Mouse (Mus musculus) thymus, postnatal 25 days (tissue): ENCODE measurements around the gene Slc25a21.
A peak's percentile ranks its signal among the peaks of the same experiment; 100 is the strongest.

ENCODE experiments used
- DNase-seq: peaks from one replicate; pipeline ENCODE4 v3.0.0; 2022

The Slc25a21 gene

GRCm38 (mm10) chr12:56718707-56719051 lies 478.6 kb downstream of the Slc25a21 start:
- DNase-seq = no peak

DNA sequence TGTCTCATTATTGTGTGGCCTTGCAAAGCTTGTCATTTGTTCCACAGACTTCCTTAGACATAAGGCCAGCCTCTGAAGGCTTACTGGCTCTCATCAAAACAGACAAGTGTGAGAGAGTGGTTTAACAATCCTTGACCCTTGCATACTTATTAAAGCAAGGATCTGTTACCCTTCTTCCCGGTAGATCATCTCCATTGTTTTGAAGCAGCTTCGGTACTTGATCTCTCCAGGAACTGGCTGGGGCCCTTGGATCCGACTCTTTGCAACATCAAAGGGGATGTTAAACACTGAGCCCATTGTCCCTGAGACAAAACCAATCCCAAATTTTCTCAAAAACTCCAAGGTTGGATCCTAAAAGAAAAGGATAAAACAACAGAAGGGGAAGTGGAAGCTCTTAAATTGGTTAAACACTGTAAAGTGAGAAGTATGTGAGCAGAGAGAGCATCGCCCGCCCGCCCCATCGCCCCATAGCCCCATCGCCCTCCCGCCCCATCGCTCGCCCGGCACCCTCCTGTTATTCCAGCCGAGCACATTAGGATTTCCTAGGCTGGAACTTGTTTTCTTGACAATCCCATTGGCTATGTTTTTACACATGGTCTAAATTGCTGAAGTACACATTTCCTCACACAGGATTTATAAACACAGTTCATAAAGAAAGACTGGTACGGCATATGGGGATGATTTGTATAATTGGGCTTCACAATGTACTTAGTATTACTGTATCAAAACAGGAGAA lies 479.1 kb downstream of the Slc25a21 start:
- no peak for DNase-seq

GRCm38 (mm10) chr12:56701004-56701403 lies 496.3 kb downstream of the Slc25a21 start:
- no peak for DNase-seq

- no peak for DNase-seq
Observed at GRCm38 (mm10) chr12:56699915-56700900, 497.1 kb downstream of the Slc25a21 start.

- no peak for DNase-seq
Observed at GRCm38 (mm10) chr12:56699351-56699750, 497.9 kb downstream of the Slc25a21 start.

- no peak for DNase-seq
Observed at GRCm38 (mm10) chr12:56698191-56698980, 498.9 kb downstream of the Slc25a21 start.

- no peak for DNase-seq
Observed at GRCm38 (mm10) chr12:56697785-56698184, 499.5 kb downstream of the Slc25a21 start.

DNA sequence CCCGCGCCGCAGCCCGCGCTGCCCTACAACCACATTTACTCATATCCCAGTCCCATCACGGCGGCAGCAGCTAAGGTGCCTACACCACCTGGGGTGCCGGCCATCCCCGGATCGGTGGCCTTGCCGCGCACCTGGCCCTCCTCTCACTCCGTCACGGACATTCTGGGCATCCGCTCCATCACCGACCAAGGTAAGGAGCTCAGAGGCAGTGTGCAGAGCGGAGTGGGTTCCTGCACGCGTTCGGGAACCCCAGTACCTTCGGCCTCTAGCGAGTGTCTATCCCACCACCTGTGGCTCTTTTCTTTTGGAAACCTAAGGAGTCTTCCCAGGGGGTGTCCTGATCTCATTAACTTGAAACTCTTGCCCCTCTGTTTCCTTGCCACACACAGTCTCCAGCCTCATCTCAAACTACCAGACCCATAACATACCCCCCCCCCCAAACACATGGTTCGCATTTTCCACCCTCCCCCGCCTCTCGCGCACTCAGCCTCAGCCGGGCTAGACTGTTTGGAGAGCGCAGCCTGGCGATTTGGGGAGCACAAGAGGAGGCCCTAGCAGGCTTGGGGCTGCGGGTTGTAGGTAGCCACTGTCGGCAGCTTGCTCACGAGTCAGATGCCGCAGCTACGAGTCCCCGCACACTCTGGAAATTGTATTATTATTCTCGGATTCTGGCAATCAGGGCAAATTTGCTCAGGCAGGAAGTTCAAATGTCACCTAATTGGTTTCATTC lies 500.1 kb downstream of the Slc25a21 start:
- no peak for DNase-seq

DNA sequence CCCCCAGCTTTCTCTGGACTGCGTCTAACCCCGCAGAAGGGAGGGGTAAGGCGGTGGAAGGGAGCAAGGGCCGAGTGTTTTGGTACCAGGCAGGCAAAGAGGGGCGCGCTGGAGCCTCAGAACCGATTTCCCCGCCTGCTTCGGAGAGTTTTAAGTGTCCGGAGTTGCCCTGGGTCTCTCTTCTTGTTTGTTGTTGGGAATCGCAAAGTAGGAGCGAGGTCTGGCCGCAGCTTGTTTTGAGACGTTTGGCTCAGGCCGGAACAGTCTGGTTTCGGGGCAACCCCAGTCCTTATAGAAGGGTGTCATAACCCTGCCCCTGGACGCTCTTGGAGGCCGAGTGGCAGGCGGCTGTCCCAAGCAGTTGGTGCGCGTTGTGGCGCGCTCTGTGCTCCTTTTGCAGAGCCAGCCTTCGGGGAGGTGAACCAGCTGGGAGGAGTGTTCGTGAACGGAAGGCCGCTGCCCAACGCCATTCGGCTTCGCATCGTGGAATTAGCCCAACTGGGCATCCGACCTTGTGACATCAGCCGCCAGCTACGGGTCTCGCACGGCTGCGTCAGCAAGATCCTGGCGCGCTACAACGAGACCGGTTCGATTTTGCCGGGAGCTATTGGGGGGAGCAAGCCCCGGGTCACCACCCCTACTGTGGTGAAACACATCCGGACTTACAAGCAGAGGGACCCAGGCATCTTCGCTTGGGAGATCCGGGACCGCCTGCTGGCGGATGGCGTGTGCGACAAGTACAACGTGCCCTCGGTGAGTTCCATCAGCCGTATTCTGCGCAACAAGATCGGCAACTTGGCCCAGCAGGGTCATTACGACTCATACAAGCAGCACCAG lies 500.9 kb downstream of the Slc25a21 start:
- no peak for DNase-seq

DNA sequence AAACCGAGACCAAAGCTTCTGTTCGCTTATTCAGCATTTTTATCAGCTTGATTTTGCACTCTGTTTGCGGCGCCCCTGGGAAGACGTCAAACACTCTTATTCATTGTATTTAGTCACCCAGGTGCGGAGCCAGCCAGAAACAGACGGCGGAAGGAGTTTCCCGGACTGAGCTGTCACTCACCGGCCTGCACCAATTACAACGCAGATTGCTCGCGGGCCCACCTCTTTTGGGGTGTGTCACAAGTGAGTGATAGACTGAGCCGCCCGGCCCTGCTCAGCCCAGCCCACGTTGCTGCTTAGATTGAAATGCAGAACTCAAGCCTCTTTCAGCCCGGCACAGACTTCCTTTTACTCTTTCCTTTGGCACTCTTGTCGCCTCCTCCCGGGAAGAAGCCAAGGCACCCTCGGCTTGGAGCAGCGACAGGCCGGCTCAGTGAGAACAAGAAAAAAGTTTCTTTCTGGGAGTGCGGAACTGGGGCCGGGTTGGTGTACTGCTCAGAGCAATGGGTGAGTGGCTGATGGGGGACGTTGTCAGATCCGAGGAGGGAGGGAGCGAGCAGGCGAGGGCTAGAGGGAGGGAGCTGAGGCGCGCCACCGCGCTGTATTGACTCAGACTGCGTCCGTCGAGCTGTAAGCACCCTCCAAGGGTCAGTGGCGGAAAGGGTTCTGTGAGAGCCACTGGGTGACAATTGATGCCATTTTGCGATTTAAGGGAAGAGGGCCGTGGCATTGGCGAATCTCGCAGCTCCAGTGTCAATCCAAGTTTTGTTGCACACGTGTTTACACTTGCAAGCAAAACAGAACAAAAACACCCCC lies 501.7 kb downstream of the Slc25a21 start:
- DNase-seq = peak; percentile 12

DNA sequence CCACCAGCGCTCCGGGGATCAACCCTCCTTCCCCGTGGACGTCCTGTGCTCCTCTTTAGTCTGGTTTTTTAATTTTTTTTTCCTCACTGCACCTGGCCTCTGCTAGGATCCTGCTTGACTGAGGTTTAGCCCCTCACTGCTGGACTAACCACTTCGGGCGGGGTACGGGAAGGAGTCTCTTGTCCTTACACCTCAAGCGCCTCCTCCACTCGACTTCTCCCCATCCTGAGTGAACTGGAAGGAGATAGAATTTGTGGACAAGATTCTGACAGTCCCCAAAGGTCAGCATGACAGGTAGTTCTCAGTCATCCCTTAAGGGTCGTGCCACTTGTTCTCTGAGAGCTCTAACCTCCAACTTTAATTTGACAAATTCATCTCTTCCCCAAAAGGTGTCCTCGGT lies 502.3 kb downstream of the Slc25a21 start:
- no peak for DNase-seq

- DNase-seq = no peak
Observed at GRCm38 (mm10) chr12:56694361-56694760, 502.9 kb downstream of the Slc25a21 start.

DNA sequence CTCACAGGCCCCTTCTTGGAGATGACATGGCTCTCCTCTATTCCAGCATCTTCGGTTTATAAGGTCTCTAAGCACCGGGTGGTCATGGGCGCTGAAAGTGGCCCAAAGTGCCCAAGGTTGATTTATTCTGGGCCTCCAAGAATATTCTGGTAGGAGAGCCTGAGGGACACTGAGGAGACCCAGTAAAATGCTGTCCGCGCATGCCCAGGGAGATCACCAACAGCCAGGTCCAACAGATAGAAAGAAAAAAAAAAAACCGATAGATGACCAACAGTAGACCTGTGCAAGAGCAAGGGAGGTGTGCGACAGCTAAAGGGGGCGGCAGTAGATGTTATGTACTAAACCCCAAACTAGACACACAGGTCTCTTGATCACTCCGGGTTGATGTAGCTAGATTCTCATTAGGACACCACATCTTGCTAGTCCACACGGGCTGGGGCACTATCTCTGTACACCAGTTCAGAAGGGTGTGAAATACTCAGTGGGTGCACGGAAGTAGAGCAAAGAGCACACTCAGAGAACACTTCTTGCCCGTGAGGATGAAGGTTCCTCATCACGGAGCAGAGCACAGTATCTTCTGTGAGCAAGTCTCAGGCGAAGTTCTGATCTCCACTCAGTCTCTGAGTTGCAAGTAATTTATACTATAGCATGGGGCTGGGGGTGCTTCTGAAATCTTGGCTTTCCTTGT lies 503.7 kb downstream of the Slc25a21 start:
- DNase-seq = no peak

DNA sequence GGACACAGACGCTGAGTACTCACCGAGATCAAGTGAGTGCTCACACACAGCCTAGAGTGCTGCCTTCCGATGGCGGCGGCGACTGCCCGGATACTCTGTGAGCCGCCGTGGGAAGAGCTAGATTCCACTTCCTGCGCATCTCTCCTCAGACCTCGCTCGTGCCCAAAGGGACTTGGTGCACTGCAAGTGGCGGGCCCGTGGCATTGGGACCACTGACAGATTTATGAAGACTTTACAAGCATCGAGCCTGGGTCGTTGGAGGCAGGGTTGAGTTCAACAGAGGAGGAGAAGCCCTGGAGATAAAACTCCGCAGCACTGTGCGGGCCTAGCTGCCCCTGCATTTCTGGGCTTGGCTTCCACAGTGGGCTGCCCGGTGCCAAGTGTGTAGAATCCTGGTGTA lies 504.7 kb downstream of the Slc25a21 start:
- no peak for DNase-seq

GRCm38 (mm10) chr12:56691427-56692079 lies 505.7 kb downstream of the Slc25a21 start, which contains the start of gene Pax9:
Gene Pax9, plus strand, starts transcription at chr12:56691767.
- DNase-seq = no peak

GRCm38 (mm10) chr12:56691001-56691400 lies 506.3 kb downstream of the Slc25a21 start:
- DNase-seq = no peak

DNA sequence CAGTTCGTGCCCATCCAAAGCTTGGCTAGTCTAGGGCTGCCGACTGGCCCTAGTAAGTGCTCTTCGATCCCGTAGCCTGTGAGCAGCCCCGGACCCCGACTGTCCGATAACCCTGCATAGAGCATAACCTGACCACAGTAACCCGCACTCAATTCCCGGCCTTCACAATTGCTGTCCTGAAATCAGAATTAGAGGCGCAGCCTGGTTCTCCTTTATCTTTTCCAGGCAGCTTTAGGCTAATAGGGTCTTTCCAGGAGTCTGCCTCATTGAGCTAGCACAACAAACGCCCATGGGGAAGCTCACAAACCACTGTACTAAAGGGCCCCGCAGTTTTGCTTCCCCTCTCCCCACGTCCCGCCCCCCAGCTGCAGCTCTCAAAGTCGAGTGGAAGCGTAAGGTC lies 506.9 kb downstream of the Slc25a21 start:
- DNase-seq = no peak

GRCm38 (mm10) chr12:56689736-56690135 lies 507.5 kb downstream of the Slc25a21 start:
- DNase-seq = no peak

GRCm38 (mm10) chr12:56689331-56689730 lies 507.9 kb downstream of the Slc25a21 start:
- no peak for DNase-seq
